Mouse (Mus musculus) stomach, embryonic 14.5 days (tissue): ENCODE measurements around the gene Filip1l. TPM values are rescaled to one million over a fixed set of nuclear protein-coding genes. Genes with fewer than 3 reads are reported as not detected.

Experiments
- ATAC-seq: fragments of 200-750 bp; cut with Nextera tagmentation; 2 replicates; pipeline ENCODE4 v1.8.0; 2017; ENCODE audit warnings: low read depth, moderate TSS enrichment; ENCODE audit not compliant: insufficient number of reproducible peaks, insufficient read depth, low FRiP score
- H3K27ac ChIP-seq: fragments of 300-500 bp; sonication (generic); 2 replicates; pipeline ENCODE4 v1.5.1; 2014; ENCODE audit warnings: mild to moderate bottlenecking, low read length, moderate library complexity, mixed read lengths
- H3K27me3 ChIP-seq: fragments of 300-500 bp; sonication (generic); 2 replicates; pipeline ENCODE4 v1.6.1; 2014; ENCODE audit warnings: low read length, control low read depth, mixed read lengths; ENCODE audit not compliant: control insufficient read depth, insufficient read depth
- H3K36me3 ChIP-seq: fragments of 300-500 bp; sonication (generic); 2 replicates; pipeline ENCODE4 v1.6.1; 2014; ENCODE audit warnings: mild to moderate bottlenecking, control low read depth, low read length, moderate library complexity, mixed read lengths; ENCODE audit not compliant: control insufficient read depth, insufficient read depth
- H3K4me1 ChIP-seq: fragments of 300-500 bp; sonication (generic); 2 replicates; pipeline ENCODE4 v1.6.1; 2014; ENCODE audit warnings: low read length, control low read depth, mixed read lengths; ENCODE audit not compliant: control insufficient read depth, insufficient read depth
- H3K4me2 ChIP-seq: fragments of 300-500 bp; sonication (generic); replicated peaks from 2 replicates; pipeline ENCODE4 v1.6.1; 2014; ENCODE audit warnings: low read depth, low read length, control low read depth
- H3K4me3 ChIP-seq: fragments of 300-500 bp; sonication (generic); 2 replicates; pipeline ENCODE4 v1.5.1; 2014; ENCODE audit warnings: low read depth, low read length, control low read depth
- H3K9ac ChIP-seq: fragments of 300-500 bp; sonication (generic); replicated peaks from 2 replicates; pipeline ENCODE4 v1.6.1; 2014; ENCODE audit warnings: low read depth, mild to moderate bottlenecking, control low read depth, low read length, moderate library complexity, mixed read lengths
- H3K9me3 ChIP-seq: fragments of 300-500 bp; sonication (generic); 2 replicates; pipeline ENCODE4 v1.6.1; 2016; ENCODE audit warnings: low read depth, low read length, control low read depth; ENCODE audit not compliant: control insufficient read depth
- WGBS: fragments of 180-500 bp; shearing (Covaris S2); extraction: QIAGEN DNeasy Blood & Tissue Kit; methylation state at CpG from one replicate; pipeline ENCODE4 v1.1.7; 2014; 5-methylcytosine and 5-hydroxymethylcytosine counted together
- polyA plus RNA-seq: library from polyadenylated mRNA; unstranded; fragments of >200 nt; fragmentation: Nextera tagmentation; extraction: Ambion mirVana; gene quantifications from 2 replicates; pipeline ENCODE4 v1.2.1, GENCODE M21; 2014

Filip1l gene
- polyA plus RNA-seq, 1 experiment from 2014 or later, result 54.7 TPM

GRCm38 (mm10) chr16:57416049-57416448 lies 63.2 kb downstream of the Filip1l start:
- H3K9me3 ChIP-seq, result no peaks in the 10 kb centered on the region
- peaks cover 4% of the 10 kb centered on the region; the same call in 1 of the 2 replicates for H3K4me1 ChIP-seq
- WGBS, result 39% methylated on average over 2 of the region's 2 CpGs
- peak; percentile 56; the same call in 1 of the 2 replicates for ATAC-seq
- no peaks in the 10 kb centered on the region for H3K36me3 ChIP-seq
- no peak overlapping the region for H3K9ac ChIP-seq
- no peak overlapping the region for H3K4me2 ChIP-seq
- no peak overlapping the region for H3K27ac ChIP-seq
- no peaks in the 10 kb centered on the region for H3K27me3 ChIP-seq
- no peak overlapping the region for H3K4me3 ChIP-seq

- no peak overlapping the region for H3K9ac ChIP-seq
- ATAC-seq, result no peak
- no peak overlapping the region for H3K4me3 ChIP-seq
- no peak overlapping the region for H3K27ac ChIP-seq
- no peak overlapping the region for H3K4me2 ChIP-seq
- peaks cover 14% of the 10 kb centered on the region for H3K4me1 ChIP-seq
- no peaks in the 10 kb centered on the region for H3K36me3 ChIP-seq
- H3K9me3 ChIP-seq, result no peaks in the 10 kb centered on the region
- no peaks in the 10 kb centered on the region for H3K27me3 ChIP-seq
- 70% methylated on average over 9 of the region's 9 CpGs for WGBS
Observed at GRCm38 (mm10) chr16:57417017-57417416, 64.1 kb downstream of the Filip1l start.

- ATAC-seq, result no peak
- H3K36me3 ChIP-seq, result no peaks in the 10 kb centered on the region
- no peaks in the 10 kb centered on the region for H3K9me3 ChIP-seq
- H3K9ac ChIP-seq, result no peak overlapping the region
- no peaks in the 10 kb centered on the region for H3K27me3 ChIP-seq
- H3K4me1 ChIP-seq, result peaks cover 17% of the 10 kb centered on the region
- no peak overlapping the region for H3K4me2 ChIP-seq
- 52% methylated on average over 1 of the region's 1 CpGs for WGBS
- no peak overlapping the region for H3K27ac ChIP-seq
- H3K4me3 ChIP-seq, result no peak overlapping the region
Observed at GRCm38 (mm10) chr16:57417955-57418354, 65.1 kb downstream of the Filip1l start.

DNA sequence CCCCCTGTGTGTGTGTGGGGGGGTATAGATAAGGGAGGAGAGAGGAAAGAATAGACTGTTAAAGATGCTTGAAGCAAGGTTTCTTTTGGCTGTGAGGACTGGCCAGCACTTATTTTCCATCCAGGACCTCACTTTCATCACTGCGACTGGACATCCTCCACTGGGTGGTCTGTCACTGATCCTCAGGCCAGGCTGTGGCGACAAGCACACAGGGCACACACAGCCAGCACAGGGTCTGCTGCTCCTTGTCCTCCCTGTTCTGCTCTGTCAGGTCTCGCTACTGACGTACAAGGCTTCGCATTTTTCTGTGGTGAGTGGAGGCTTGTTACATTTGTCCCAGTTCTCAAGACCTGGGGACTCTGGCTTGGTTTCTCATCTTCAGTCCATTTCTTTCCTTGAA lies 66.4 kb downstream of the Filip1l start:
- Histone ChIP-seq H3K27me3 (no peaks in the 10 kb centered on the region), H3K9ac (no peak overlapping the region), H3K4me3 (no peak overlapping the region), H3K9me3 (no peaks in the 10 kb centered on the region), H3K4me2 (no peak overlapping the region), H3K27ac (no peak overlapping the region), H3K36me3 (no peaks in the 10 kb centered on the region), H3K4me1 (peaks cover 21% of the 10 kb centered on the region)
- WGBS, result 60% methylated on average over 5 of the region's 5 CpGs
- no peak for ATAC-seq

GRCm38 (mm10) chr16:57419881-57420280 lies 67.0 kb downstream of the Filip1l start:
- H3K27me3 ChIP-seq, result no peaks in the 10 kb centered on the region
- no peak overlapping the region for H3K4me3 ChIP-seq
- no peaks in the 10 kb centered on the region for H3K9me3 ChIP-seq
- H3K9ac ChIP-seq, result no peak overlapping the region
- ATAC-seq, result no peak
- 81% methylated on average over 5 of the region's 5 CpGs for WGBS
- peaks cover 21% of the 10 kb centered on the region for H3K4me1 ChIP-seq
- no peaks in the 10 kb centered on the region for H3K36me3 ChIP-seq
- no peak overlapping the region for H3K27ac ChIP-seq
- no peak overlapping the region for H3K4me2 ChIP-seq

- Histone ChIP-seq H3K4me1 (peaks cover 25% of the 10 kb centered on the region), H3K9me3 (no peaks in the 10 kb centered on the region), H3K36me3 (no peaks in the 10 kb centered on the region), H3K4me2 (no peak overlapping the region), H3K27me3 (no peaks in the 10 kb centered on the region), H3K4me3 (no peak overlapping the region), H3K9ac (no peak overlapping the region), H3K27ac (peak overlapping the region; percentile 64; the same call in 1 of the 2 replicates)
- WGBS, result 11% methylated on average over 8 of the region's 8 CpGs
- ATAC-seq, result no peak
Observed at GRCm38 (mm10) chr16:57420773-57421556, 68.1 kb downstream of the Filip1l start.

GRCm38 (mm10) chr16:57421680-57422417 lies 69.0 kb downstream of the Filip1l start:
- H3K4me1 ChIP-seq, result peaks cover 29% of the 10 kb centered on the region
- no peaks in the 10 kb centered on the region for H3K36me3 ChIP-seq
- H3K27ac ChIP-seq, result peak overlapping the region; percentile 17; the same call in 1 of the 2 replicates
- H3K9ac ChIP-seq, result no peak overlapping the region
- H3K4me3 ChIP-seq, result no peak overlapping the region
- 54% methylated on average over 7 of the region's 7 CpGs for WGBS
- H3K4me2 ChIP-seq, result no peak overlapping the region
- no peak for ATAC-seq
- no peaks in the 10 kb centered on the region for H3K9me3 ChIP-seq
- H3K27me3 ChIP-seq, result no peaks in the 10 kb centered on the region

DNA sequence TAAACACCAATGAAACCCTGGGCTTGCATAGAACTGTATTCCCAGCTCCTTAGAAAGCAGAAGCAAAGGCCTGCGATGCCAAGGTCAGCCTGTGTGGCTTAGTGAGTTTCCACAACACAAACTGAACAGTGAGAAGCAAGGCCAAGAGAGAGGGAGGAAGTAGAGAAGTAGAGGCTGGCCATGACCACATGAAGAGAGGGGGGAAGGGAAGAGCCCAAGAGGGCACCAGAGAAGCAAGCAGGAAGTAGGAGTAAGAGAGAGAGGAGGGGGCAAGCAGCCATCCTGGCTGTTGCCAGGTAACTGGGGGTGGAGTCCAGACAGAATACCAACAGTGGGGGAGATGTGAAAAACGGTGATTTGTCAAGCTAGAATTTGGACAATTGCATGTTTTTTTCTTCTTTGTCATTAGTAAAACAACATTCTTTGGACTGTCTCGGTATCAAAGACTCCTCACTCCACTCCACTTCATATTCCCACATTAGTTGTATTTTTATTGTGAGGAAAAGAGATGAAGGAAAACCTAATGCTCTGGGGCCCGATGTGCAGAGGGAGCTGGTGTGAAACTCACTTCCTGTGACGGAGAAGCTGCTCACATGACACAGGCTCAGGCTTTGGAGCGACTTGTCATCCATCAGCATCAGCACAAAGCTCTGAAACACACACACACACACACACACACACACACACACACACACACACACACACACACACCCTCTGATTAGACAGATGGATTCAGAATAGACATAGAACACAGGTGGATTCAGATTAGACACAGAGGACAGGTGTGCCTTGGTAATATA lies 70.3 kb downstream of the Filip1l start:
- H3K9me3 ChIP-seq, result no peaks in the 10 kb centered on the region
- ATAC-seq, result no peak
- H3K4me1 ChIP-seq, result peaks cover 40% of the 10 kb centered on the region
- no peaks in the 10 kb centered on the region for H3K36me3 ChIP-seq
- no peak overlapping the region for H3K27ac ChIP-seq
- H3K4me3 ChIP-seq, result no peak overlapping the region
- 55% methylated on average over 6 of the region's 6 CpGs for WGBS
- H3K9ac ChIP-seq, result no peak overlapping the region
- no peak overlapping the region for H3K4me2 ChIP-seq
- H3K27me3 ChIP-seq, result no peaks in the 10 kb centered on the region
